Mouse (Mus musculus) embryonic facial prominence, embryonic 13.5 days (tissue): ENCODE data around the gene Ankrd55. TPM values are rescaled to one million over a fixed set of nuclear protein-coding genes. Genes with fewer than 3 reads are reported as not detected.

Experiments
- polyA plus RNA-seq: library from polyadenylated mRNA; unstranded; fragments of >200 nt; fragmentation: Nextera tagmentation; extraction: Ambion mirVana; gene quantifications from 2 replicates; pipeline ENCODE4 v1.2.1, GENCODE M21; 2015

Ankrd55 gene
- polyA plus RNA-seq, 1 experiment from 2014 or later, result 1.1 TPM

Other genes with a start within 250 kb of the Ankrd55 start
- gene Il6st, start 175.6 kb downstream of the Ankrd55 start, polyA plus RNA-seq, result 28.1 and 36.9 TPM in 2 replicates